Comparison of ENCODE assay signal across 8 mouse cellular contexts in the genomic region with DNA sequence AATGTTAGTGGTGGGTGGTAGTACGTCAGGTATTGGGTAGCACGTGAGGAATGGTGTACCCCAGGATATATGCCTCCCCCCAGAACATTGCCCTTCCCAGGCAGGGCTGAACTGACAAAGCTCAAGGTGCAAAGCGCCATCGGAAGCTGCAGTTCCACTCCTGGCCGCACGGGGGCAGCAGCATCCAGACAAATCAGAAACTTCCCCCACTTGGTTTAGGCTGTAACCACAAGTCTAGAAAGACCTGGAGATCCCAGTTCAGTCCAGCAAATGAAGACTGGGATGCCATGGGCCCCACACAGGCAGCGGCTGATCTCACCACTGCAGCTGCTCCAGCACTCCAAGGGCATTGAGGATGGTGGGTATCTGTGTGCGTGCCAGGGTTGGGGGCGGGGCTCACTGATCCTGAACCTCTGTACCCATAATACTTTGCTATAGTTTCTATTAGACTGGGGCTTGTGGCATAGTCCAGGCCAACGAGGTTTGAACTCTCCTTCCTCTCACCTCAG. TPM values are rescaled to one million over a fixed set of nuclear protein-coding genes. Genes with fewer than 3 reads are reported as not detected.
A peak's percentile ranks its signal among the peaks of the same experiment; 100 is the strongest.
DNase-seq lines count a peak whose midpoint lies in the region; ATAC-seq lines count a peak whose summit lies in the region.

No protein-coding gene starts in this region.

- H3K9me3 ChIP-seq in hindbrain, embryonic 14.5 days (ENCODE audit: control insufficient read depth, low read length): no peaks in the 10 kb centered on the region

- no peak overlapping the region for H3K4me2 ChIP-seq in hindbrain, embryonic 14.5 days (replicated peaks)

- peak; percentile 86 for DNase-seq in ZHBTc4 (ENCODE audit: low read depth, low spot score)
- peak; percentile 89 to 92 for DNase-seq in cerebellum, postnatal 25 days
- DNase-seq in frontal cortex, postnatal 36 days (ENCODE audit: low spot score in 2 of 2): peak; percentile 87 to 94
- DNase-seq in hindbrain, embryonic 14.5 days (ENCODE audit: low spot score): peak; percentile 92
- DNase-seq in layer of hippocampus, postnatal 36 days: peak; percentile 81 to 83
- DNase-seq in right cerebral cortex, postnatal 25 days: peak; percentile 78
- DNase-seq in yolk sac, embryonic 10.5 days (ENCODE audit: low spot score): peak; percentile 70

- no peak overlapping the region for H3K4me3 ChIP-seq in hindbrain, embryonic 14.5 days (replicated peaks; ENCODE audit: low read length)

- no peak overlapping the region; the same call in 1 of the 2 replicates for H3K9ac ChIP-seq in hindbrain, embryonic 14.5 days

- no peaks in the 10 kb centered on the region for H3K27me3 ChIP-seq in hindbrain, embryonic 14.5 days (ENCODE audit: control insufficient read depth, insufficient read depth, low read length)

- peak; percentile 78; the same call in 1 of the 2 replicates for ATAC-seq in hindbrain, embryonic 14.5 days (ENCODE audit: low FRiP score)
- peak; percentile 53 for ATAC-seq in megakaryocyte, adult 5-6 weeks (ENCODE audit: poor library complexity, severe bottlenecking)

- H3K27ac ChIP-seq in hindbrain, embryonic 14.5 days: no peak overlapping the region

- H3K36me3 ChIP-seq in hindbrain, embryonic 14.5 days (replicated peaks; ENCODE audit: control insufficient read depth, insufficient read depth): peaks cover 34% of the 10 kb centered on the region

- 19% methylated on average over 10 of the region's 10 CpGs for WGBS in hindbrain, embryonic 14.5 days

- no peaks in the 10 kb centered on the region for H3K4me1 ChIP-seq in hindbrain, embryonic 14.5 days (replicated peaks; ENCODE audit: control insufficient read depth, insufficient read depth, low read length)

RNA-seq across cellular contexts. Expression of gene Ctrc, which starts 11.3 kb away (rescaled TPM):
- not detected in 2 replicates for polyA plus RNA-seq in hindbrain, embryonic 14.5 days (2014; fragmentation: Nextera tagmentation; extraction: Ambion mirVana)
- total RNA-seq in layer of hippocampus, postnatal 36 days (2021): not detected
- total RNA-seq in megakaryocyte, adult 5-6 weeks (2015): not detected in 2 replicates
- not detected in 2 replicates for total RNA-seq in megakaryocyte, adult 5-6 weeks (2017)

RNA-seq across cellular contexts. Expression of gene Efhd2, which starts 17.2 kb away (rescaled TPM):
- 44.7 and 46.7 TPM in 2 replicates for polyA plus RNA-seq in hindbrain, embryonic 14.5 days (2014; fragmentation: Nextera tagmentation; extraction: Ambion mirVana)
- total RNA-seq in layer of hippocampus, postnatal 36 days (2021): 100 to 1,000 TPM; 135 to 143 TPM
- 77.1 and 79.0 TPM in 2 replicates for total RNA-seq in megakaryocyte, adult 5-6 weeks (2015)
- total RNA-seq in megakaryocyte, adult 5-6 weeks (2017): 79.7 and 97.2 TPM in 2 replicates

RNA-seq across cellular contexts. Expression of gene Cela2a, which starts 31.5 kb away (rescaled TPM):
- polyA plus RNA-seq in hindbrain, embryonic 14.5 days (2014; fragmentation: Nextera tagmentation; extraction: Ambion mirVana): not detected in 2 replicates
- total RNA-seq in layer of hippocampus, postnatal 36 days (2021): not detected
- not detected in 2 replicates for total RNA-seq in megakaryocyte, adult 5-6 weeks (2015)
- total RNA-seq in megakaryocyte, adult 5-6 weeks (2017): not detected in 2 replicates
